Mouse (Mus musculus): Measurements from ENCODE around the gene Gm42372.

The Gm42372 gene

DNA sequence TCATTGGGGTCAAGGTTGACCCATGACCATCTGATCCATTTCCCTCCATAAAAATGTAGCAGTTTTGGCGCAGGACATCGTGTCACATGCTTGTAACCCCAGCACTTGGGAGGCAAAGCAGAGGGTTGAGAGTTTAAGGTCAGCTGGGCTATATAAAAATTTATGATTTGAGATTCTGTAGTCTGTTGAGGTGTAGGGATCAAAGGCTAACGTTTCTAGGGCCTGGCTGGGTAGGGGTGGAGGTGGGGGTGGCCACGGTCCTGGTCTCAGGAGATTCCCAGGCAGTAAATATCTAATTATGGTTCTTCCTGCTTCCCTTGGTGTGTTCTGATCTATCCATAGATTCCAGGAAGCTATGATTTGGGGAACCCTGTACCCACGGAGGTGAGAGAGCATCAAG is 21.2 kb upstream of the Gm42372 start:
- DNase-seq, result no peak

DNA sequence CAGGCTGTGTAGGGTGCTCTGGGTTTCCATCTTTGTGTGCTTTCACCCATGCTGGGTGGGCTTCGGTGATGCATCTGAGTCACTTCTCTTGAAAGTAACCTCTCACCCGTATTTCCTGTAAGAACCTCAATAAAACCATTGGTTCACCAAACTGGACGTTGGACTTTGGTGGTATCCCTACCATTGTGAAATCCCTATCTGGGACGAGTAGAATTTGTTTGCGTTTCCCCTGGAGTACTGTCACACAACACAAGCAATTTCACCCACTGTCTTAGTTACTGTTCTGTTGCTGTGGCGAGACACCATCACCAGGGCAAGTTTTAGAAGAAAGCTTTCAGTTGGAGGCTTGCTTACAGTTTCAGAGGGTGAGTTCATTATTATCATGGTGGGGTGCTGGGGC is 14.5 kb upstream of the Gm42372 start:
- no peak for DNase-seq

DNA sequence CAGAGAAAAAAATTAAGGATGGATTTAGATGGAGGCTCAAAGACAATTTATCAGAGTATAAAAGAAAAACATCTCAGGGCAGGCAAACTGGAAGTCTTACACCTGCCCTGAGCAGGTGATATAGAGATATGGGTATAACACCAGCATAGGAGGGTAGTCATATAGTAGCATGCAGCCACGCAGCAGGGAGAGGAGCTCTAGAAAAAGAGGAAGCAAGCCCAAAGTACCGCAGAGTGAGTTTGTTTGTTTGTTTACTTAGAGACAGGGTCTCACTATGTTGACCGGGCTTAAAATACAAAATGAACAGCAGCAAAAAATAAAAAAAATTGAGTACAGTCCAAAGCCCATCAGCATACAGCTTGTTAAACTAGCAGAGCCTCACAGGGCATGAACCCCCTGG is 11.7 kb upstream of the Gm42372 start:
- no peak for DNase-seq

DNA sequence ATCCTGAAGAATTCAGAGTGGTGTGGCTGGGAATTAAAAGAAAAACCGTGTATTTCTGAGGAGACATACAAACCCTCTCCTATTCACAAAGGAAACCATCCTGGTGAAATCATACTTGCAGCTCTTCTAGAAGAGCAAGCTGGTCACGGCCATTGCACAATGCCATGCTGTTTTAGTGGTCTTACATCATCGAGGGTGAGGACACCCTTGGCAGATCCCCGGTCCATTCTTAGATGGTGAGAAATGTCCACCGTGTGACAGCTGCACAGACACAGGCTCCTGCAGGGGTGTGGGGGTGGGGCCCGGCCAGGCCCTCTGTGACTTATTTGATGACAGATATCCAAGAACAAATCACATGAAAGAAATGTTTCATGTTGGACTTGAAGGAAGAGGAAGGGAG is 8.9 kb upstream of the Gm42372 start:
- no peak for DNase-seq

DNA sequence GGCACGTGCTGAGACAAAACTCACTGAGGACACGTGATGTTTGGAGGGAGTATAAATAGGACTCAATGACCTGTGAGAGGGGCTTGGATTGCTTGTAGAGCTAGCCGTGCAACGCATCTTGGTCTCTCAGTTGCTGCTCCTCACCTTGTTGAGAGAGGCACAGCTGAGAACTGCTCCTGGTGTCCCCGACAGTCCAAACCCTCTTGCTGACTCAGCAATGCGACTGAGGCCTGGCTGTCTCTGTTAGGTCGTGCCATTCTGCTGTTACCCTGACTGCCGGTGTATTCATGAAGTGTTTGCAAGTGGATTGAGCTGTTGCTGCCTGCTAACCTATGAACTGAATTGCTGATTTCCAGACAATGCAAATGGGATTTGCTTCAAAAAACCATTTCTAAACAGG is 6.6 kb upstream of the Gm42372 start:
- no peak for DNase-seq

DNA sequence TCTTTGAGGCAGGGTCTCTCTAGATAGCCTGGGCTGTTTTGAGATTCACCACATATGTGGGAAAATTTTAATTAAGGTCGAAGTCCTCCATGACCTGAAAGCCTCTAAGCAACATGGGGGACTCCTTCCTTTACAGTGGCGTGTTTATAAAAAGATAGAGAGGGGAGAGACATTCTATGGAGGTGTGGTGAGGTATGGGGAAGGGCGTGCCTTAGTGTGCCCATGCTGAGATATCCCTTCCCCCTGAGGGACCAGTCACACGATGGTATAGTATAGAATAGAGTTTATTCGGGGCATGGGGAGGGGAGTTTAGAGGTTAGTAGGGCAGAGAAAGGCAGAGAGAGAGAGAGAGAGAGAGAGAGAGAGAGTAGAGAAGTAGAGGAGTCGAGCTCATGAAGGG is 4.7 kb upstream of the Gm42372 start:
- no peak for DNase-seq

DNA sequence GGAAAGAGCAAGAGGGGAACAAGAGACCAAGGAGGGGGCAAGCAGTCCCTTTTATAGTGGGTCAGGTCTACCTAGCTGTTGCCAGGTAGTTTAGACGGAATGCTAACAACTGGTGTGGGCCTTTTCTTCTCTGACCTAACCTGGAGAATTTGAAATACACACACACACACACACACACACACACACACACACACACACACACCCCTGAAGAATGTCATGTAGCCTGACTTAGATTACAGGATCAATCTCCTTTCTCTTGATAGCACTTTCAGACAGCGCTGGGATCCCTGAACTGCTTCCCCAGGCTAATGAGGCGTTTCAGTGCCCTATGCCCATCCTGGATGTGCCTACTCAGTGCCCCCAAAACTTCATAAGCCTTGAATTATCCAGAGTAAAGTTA is 4.3 kb upstream of the Gm42372 start:
- no peak for DNase-seq

DNA sequence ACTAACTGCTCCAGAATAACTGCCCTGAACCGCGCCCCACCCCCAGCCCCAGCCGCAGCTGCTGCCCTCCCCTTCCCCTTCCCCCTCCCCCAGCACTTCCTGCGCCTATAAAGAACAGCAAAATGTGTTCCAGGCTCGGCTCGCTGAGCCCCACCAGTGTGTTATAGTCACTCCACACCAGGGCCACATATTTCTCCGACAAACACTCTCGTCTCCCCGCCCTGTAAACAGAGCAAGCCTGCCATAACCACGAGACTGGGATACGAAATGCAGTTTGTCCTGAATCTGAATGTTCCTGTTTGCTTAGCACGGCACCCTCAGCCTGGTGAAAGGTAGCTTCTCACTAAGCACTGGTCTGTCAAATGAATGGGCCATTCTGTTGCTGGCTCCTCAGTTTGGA is 2.5 kb upstream of the Gm42372 start:
- peak in 1 of 2 experiments; percentile 48 for DNase-seq

DNA sequence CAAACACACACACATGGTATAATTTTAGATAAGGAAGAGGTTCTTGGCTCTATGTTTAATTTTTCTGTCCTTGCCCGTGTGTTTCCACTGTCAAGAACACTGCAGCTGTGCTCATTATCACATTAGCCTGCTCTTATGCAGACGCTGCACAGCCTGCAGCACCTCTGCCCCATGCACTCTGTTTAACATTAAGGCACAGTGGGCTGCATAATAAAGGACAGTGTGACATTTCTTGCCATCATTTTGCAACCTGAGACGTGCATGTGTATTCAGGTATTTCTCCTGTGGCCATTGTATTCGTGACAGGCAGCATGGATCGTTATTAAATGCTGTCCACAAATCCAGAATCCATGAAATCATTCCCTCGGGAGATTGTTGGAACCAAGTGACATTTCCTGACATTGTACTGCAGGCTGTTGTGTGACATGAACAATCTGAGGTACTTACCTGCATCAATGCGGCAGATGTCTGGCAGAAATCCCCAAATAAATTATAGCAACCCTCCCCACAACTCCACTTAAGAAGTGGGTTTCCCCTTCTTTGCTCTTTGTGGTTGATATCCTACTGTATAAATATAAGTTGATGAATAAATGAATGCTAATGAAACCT is 4.8 kb downstream of the Gm42372 start:
- DNase-seq, result no peak

DNA sequence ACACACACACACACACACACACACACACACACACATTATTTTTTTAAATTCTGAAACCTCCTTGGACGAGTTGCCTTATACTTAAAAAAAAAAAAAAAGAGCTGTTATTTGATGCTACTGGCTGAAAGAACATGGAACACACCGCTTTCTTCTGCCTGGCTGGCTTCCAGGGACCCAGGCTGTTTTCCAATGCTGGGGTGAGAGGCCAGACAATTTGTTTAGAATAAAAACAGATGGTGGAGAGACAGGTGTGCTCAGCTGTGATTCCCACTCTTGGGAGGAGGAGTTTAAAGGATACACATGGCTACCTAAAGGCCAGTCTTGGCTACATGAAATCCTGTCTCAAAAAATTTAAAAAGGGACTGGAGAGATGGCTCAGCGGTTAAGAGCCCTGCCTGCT is 5.5 kb downstream of the Gm42372 start:
- no peak for DNase-seq

DNA sequence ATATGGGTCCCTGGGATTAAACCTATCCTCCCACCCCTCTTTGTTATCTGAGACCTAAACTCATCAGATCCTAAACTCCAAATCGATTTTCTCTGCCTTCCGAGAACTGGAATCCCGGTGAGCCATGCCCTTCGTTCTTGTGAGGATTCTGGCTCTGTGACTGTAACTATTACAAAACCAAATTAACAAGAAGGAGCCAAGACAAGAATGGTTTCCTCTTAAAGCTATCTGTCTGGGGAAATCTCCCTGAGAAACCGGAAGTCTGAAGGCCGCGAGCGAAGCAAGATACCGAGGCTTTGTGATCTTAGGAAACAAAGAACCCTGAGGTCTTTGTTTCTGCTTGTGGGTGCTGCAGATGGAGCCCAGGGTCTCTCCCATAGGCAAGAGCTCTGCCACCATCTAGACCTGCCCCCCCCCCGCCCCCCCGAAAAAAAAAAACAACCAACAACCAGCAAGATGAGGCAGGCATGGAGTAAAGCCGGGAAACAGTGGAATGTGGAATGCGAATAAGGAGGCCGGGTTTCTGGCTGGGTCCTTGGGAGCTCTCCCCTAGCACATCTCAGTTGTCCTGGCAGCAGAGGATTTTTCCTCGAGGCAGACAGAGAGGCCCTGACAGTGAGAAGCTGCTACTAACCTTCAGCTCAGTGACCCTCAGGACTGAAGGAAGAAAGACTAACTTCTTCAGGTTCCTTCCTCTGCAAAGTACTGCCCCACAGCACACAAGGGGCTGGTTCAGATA is 7.3 kb downstream of the Gm42372 start:
- no peak for DNase-seq

DNA sequence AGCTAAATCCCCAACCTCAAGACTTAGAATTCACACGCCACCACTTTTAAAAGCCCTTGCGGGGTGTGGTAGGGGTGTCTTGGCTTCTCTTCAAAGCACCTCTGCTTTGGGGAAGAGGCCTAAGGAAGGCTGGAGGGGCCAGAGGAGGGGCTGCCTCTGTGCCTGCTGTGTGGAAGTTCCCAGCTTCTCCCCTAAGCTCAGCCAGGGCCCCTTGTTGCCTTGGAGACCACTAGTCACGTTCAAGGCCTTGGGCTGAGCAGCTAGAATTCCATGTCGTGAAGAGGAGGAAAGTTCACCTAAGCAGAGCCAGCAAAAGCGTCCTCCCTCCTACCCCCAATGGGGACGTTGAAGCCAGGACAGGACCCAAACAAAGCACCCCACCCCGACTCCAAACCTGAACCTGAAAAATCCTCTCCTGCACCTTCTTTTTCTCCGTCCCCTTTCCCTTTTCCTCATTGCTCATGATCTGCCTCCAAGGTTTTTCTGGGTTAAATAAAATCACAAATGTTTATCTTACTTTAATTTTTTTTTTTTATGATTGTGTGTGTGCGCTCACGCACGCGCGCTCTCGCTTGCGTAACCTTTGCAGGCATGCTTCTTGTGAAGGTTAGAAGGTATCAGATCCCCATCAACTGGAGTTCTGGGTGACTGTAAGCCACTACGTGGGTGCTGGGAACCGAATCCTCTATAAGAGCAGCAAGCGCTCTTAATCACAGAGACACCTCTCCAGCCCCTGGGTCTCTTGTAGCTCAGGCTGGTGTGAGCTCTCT is 9.0 kb downstream of the Gm42372 start:
- no peak for DNase-seq

DNA sequence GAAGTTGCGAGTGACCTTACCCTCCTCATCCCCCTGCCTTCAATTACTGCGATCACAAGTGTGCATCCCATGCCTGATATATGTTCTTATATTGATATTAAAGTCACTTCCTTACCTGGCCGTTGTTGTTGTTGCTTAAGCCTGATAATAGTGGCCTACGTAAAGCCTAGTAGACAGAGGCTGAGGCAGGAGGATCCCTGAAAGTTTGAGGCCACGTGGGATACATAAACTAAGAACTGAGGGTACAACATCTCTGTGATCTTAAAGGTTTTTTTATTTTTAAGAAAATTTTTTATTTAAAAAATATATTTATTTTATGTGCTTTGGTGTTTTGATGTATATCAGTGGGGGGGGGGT is 9.5 kb downstream of the Gm42372 start, which contains the start of gene Ccdc8:
Gene Ccdc8 (plus strand): TSS at position 258 of the 357 bp plus-strand sequence.
- DNase-seq, result no peak

DNA sequence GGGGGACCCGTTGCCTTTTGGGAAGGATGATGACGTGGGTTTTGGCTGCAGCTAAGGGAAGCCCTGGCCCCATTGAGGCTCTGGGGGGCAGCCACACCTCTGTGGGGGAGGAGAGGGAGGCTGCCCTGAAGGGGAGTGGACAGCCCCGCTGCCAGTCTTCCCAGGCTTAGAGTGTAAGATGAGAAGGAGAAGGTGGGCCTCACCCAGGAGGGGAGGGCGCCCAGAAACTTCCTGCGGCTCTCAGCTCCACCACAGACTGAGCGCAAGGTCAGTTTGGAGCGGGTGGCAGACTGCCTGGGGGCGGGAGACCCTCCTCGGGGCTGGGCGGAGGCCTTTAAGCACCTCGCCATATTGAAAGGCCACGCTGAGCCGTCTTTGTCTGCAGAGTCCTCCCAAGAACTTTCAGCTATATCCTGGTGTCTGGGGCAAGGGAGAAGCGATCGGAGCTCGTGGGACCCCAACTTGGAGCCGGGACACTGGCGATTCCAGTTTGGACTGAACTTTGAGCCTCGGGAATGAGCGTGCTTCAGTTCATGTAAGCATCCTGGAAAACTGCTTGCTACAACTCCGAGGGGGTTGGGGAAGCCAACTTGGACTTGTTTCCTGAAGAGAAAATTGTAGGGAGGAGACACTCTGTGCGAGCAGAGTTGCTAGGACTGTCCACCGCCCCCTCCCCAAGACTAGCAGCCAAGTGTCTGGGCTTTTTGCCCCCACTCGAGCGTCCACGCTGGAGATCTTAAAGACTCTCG is 10.9 kb downstream of the Gm42372 start:
- no peak for DNase-seq

DNA sequence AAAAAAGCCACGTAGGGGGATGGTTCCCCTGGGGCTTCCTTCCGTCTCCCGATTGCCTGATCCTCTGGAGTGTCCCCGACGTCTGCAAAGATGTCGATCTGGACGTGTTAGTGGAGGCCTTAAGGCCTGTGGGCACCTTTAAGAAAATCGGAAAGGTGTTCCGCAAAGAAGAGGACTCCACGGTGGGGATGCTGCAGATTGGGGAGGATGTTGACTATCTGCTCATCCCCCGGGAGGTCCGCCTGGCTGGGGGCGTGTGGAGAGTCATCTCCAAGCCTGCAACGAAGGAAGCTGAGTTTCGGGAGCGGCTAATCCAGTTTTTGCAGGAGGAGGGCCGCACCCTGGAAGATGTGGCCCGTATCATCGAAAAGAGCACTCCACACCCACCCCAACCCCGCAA is 11.5 kb downstream of the Gm42372 start:
- DNase-seq, result no peak

DNA sequence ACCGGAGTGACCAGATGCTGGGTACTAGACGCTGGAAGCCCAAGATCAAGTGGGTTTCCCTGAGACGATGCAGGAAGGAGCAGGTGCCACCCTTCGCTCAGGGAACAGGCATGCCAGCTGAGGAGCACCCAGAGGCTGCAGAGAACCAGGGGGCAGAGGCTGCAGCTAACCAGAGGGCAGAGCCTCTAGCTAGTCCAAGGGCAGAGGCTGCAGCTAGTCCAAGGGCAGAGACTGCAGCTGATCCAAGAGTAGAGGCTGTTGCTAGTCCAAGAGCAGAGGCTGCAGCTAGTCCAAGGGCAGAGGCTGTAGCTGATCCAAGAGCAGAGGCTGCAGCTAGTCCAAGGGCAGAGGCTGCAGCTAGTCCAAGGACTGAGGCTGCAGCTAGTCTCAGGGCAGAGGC is 12.5 kb downstream of the Gm42372 start:
- no peak for DNase-seq

DNA sequence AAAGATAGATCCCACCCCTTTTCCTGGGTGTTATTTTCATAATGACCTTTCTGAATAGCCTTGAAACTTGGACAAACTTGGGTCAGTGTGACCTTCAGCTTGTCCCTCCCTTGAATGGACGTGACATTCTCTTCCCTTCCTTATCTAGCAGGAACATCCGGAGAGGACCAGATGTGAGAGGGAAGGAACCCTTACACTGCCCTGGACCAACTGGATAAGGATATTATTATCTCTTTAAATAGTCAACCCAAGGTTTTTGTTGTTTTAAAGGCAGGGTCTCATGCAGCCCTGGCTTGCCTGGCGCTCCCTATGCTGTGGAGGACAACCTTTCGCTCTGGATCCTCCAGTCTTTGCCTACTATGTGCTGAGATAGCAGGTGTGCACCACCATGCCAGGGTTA is 16.3 kb downstream of the Gm42372 start:
- DNase-seq, result no peak

DNA sequence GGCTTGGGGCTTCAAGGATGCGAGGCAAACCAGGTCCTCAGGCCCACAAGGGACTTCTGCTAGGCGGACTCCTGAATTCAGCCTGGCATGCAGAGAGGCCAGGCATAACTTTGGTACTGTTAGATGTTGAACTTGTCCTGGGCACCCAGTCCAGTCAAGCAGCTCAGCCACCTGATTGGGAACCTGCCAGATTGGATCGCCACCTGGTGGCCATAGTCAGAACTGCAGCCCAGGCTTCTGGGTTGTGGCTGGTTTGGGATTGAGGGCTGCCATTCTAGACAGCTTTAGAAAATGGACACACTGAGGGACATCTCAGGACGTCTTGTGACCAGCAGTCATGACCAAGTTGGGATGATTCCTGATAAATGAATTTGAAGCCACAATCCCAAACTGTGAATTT is 16.8 kb downstream of the Gm42372 start:
- peak; percentile 68 to 86 for DNase-seq

DNA sequence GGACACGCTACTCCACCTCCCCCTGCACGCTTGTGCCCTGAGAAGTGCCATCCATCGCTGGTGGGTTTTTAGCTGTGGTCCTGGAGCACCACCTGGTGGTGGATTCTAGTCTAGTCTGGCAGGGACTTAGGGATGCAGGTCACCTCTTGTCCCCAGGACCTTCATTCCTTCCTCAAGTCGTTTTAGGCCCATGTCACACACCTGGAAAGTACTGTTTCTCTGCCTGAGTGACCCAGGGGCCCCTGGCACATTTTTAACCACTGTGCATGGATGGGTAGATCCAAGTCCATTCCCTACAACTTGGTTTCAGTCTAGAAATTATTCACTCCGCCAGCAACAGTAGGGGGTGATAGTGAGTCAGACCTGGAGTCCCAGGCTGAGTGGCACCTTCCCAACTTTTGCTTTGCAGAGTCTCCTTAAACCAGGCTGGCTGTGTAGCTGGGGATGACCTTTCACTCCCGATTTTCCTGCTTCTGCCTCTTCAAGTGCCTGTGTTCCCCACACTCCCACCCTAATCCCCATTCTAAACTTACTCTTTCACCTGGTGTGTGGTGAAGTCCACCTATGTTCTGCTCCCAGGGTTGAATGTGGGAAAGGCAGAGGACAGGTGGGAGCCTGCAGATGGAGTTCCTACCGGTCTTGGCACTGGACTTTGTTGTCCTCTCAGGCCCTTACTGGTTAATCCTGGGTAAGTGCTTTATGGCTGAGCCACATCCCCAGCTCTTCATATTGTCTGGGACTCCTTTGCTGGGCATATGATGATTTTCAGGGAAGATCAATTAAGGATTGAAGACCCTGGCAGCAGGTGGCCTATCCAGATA is 19.7 kb downstream of the Gm42372 start:
- DNase-seq, result peak; percentile 54 to 79

DNA sequence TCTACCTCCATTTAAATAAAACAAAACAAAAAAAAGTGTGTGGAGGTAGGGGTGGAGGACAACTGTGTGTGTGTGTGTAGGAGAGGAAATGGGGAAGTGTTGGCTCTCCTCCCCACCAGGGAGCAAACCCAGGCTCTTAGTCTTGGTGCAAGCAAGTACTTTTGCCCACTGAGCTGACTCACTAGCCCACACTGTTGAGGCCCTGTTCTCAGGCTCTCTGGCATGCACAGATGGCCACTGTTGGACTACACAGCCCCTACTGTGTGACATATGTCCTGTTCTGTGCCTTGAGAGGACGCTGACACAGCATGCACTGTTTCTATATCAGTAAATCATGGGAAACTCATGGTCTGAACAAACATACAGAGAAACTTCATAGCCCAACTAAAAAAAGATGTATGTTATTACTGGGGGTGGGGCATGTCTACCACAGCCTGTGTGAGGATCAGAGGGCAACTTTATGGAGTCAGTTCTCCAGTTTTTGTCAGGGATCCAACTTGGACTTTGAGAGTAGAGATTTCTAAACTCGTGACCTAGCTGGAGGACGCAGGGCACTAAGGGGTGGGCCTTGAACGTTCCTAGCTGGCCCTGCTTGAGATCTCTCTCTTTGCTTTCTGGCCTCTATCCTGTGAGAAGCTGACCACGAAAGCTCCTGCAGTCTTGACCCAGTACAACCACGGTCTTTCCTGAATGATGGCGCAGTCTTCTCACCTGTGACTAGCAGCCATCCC is 20.5 kb downstream of the Gm42372 start:
- DNase-seq, result no peak

DNA sequence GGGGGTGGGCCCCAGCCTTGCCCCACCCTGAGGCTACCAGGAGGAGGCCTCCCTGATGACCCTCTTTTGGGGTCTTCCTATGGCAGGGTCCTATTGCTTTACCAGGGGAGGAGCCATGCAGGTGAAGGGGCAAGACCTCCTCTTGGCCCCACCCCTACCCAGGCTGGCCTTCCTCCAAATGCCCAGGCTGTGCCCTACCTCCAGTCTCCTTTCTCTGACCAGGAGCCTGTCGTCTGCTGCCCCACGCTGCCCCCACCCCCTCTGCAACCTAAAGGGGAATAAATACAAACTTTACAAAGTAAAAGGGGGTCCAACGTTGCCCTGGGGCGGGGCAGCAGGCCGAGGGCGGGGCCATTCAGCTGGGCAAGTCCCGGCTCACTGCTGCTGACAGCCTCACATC is 21.8 kb downstream of the Gm42372 start:
- no peak for DNase-seq

DNA sequence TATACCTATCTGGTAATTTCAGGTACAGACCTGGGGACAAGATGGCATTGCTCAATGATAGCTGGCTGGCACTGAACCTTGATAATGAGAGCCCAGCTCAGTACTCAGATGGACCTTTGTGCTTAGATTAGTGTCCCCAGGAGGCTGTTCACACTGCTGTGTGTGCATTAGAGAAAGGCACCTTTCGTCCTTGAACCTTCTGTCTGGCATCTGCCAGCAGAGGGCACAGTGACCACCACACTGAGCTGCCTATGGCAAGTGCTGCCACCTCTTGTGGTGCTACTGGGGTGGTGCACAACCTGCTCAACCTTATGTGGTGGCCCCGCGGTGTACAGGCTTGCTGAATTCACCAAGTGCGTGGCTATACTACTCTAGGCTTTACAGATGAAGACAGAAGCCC is 24.4 kb downstream of the Gm42372 start:
- DNase-seq, result no peak
